Mouse (Mus musculus) right cerebral cortex, postnatal 36 days (tissue): Measurements from ENCODE around the gene Abcc2.
A peak's percentile ranks its signal among the peaks of the same experiment; 100 is the strongest.

Source experiments
- DNase-seq, 2 experiments: peaks; one replicate each; pipeline ENCODE4 v3.0.0; 2022; ENCODE audit warnings: low spot score in 2 of 2, mixed read lengths in 1 of 2

The Abcc2 gene

GRCm38 (mm10) chr19:43781980-43782379 lies at the start of gene Abcc2:
Gene Abcc2 (plus strand): TSS chr19:43782192.
- no peak for DNase-seq

- no peak for DNase-seq
These were observed 43.6 kb upstream of the Abcc2 start for GRCm38 (mm10) chr19:43738409-43738808.

GRCm38 (mm10) chr19:43743401-43743800 lies 38.6 kb upstream of the Abcc2 start:
- no peak for DNase-seq

GRCm38 (mm10) chr19:43745740-43746139 lies 36.3 kb upstream of the Abcc2 start:
- no peak for DNase-seq

- DNase-seq: no peak
These were observed 34.1 kb upstream of the Abcc2 start for GRCm38 (mm10) chr19:43747877-43748276.

- DNase-seq: no peak
These were observed 32.0 kb upstream of the Abcc2 start for GRCm38 (mm10) chr19:43750008-43750407.

- peak; percentile 93 for DNase-seq
These were observed 29.3 kb upstream of the Abcc2 start, which contains the start of the genes Cutc and Cox15 for GRCm38 (mm10) chr19:43752489-43753225. Gene Cutc (plus strand): TSS chr19:43752996. Gene Cox15 (minus strand): TSS chr19:43753000.

GRCm38 (mm10) chr19:43753226-43753835 lies 28.7 kb upstream of the Abcc2 start:
- peak; percentile 81 to 82 for DNase-seq

- DNase-seq: no peak
These were observed 27.8 kb upstream of the Abcc2 start for GRCm38 (mm10) chr19:43754237-43754636.

- no peak for DNase-seq
These were observed 27.1 kb upstream of the Abcc2 start for GRCm38 (mm10) chr19:43754872-43755271.

- DNase-seq: no peak
These were observed 21.5 kb upstream of the Abcc2 start for GRCm38 (mm10) chr19:43760504-43760903.

- no peak for DNase-seq
These were observed 20.3 kb upstream of the Abcc2 start for GRCm38 (mm10) chr19:43761543-43762256.

- no peak for DNase-seq
These were observed 19.6 kb upstream of the Abcc2 start for GRCm38 (mm10) chr19:43762410-43762809.

GRCm38 (mm10) chr19:43766451-43766850 lies 15.5 kb upstream of the Abcc2 start:
- no peak for DNase-seq

- no peak for DNase-seq
These were observed 14.3 kb upstream of the Abcc2 start for GRCm38 (mm10) chr19:43767549-43768322.

- DNase-seq: no peak
These were observed 12.5 kb upstream of the Abcc2 start for GRCm38 (mm10) chr19:43769366-43769960.

- DNase-seq: no peak
These were observed 11.4 kb upstream of the Abcc2 start for GRCm38 (mm10) chr19:43770584-43770983.

GRCm38 (mm10) chr19:43771499-43771969 lies 10.5 kb upstream of the Abcc2 start:
- DNase-seq: no peak

GRCm38 (mm10) chr19:43772311-43772710 lies 9.7 kb upstream of the Abcc2 start:
- no peak for DNase-seq

GRCm38 (mm10) chr19:43775433-43775832 lies 6.6 kb upstream of the Abcc2 start:
- DNase-seq: no peak

- no peak for DNase-seq
These were observed 5.4 kb upstream of the Abcc2 start for GRCm38 (mm10) chr19:43776561-43776960.
